ENCODE assay signal across 9 mouse cellular contexts in the genomic region with DNA sequence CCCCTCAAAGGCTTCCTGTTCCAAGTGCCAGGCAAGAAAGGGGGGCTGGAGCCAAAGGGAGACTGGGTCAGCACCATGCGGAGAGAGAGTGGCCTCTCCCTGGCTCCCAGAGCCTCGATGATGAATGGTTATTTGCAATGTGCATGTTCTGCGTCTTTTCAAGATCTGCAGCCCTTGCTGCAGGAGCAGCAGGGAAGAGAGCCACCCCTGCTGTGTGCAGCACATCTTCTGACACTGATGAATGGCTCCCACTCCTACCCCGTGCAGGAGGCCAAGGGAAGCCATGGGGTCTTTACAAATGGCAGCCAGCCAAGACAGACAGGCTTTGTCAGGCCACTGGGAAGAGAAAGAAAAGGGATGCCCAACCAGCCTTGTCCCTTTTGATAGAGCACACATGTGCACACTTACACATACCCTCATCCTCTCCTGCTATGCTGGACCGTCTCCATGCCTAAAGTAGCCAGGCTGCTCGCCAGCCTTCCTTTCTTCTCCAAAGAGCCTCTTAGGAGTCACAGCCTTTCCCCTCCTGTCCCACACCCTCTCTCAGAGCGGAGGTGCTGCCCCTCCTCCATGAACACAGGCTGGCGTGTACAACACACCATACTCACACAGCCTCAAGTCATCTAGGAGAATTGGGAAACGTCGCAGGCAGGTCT.
DNase-seq lines count a peak whose midpoint lies in the region; ATAC-seq and TF ChIP-seq lines count a peak whose summit lies in the region.
"Had no signal": no experiment of that assay in that cellular context is flagged by ENCODE, and none has a peak within 500 bp of the region (broad histone marks: within the 10 kb centered on the region; RNA-seq: fewer than 3 reads in every experiment).

No protein-coding gene starts in this region.

- peak overlapping the region; percentile 91 for H3K27ac ChIP-seq in layer of hippocampus, adult 2 months
- peak overlapping the region; percentile 93 for H3K27ac ChIP-seq in embryonic facial prominence, embryonic 10.5 days (replicated peaks)
- peak overlapping the region; percentile 50; the same call in 1 of the 2 replicates for H3K27ac ChIP-seq in heart, postnatal 0 days (ENCODE audit: low read depth)

- H3K4me3 ChIP-seq in layer of hippocampus, adult 2 months = no peak overlapping the region
- peak overlapping the region; percentile 45 for H3K4me3 ChIP-seq in embryonic facial prominence, embryonic 10.5 days
- H3K4me3 ChIP-seq in heart, postnatal 0 days (ENCODE audit: low read depth, low read length) = no peak overlapping the region

- no peaks in the 10 kb centered on the region for H3K27me3 ChIP-seq in embryonic facial prominence, embryonic 10.5 days (replicated peaks; ENCODE audit: low read depth, poor library complexity, severe bottlenecking)
- H3K27me3 ChIP-seq in heart, postnatal 0 days (ENCODE audit: control insufficient read depth, insufficient read depth, low read length) = no peaks in the 10 kb centered on the region
- H3K27me3 ChIP-seq: Patski had no signal

- TF ChIP-seq EP300 in heart, postnatal 0 days (IDR thresholded peaks at IDR 0.05; ENCODE audit: low read depth) = no peak

- WGBS in embryonic facial prominence, embryonic 10.5 days = 52% methylated on average over 10 of the region's 10 CpGs
- WGBS in heart, postnatal 0 days = 52% methylated on average over 10 of the region's 10 CpGs

- DNase-seq in layer of hippocampus, adult 2 months (ENCODE audit: low spot score in 2 of 2) = no peak
- DNase-seq in layer of hippocampus, adult 9-10 months (ENCODE audit: low spot score) = no peak
- DNase-seq in embryonic facial prominence, embryonic 10.5 days (ENCODE audit: low spot score) = peak; percentile 44
- no peak for DNase-seq in heart, postnatal 0 days (ENCODE audit: low spot score)
- DNase-seq in mesoderm, embryonic 11.5 days (ENCODE audit: low read depth, low spot score) = peak; percentile 85
- DNase-seq in thymus, adult 18-20 months = no peak
- no peak for DNase-seq in layer of hippocampus, adult 9-11 months
- DNase-seq in ovary, postnatal 36 days (ENCODE audit: low spot score) = no peak

- H3K4me2 ChIP-seq in heart, postnatal 0 days (ENCODE audit: low read depth, low read length) = no peak overlapping the region

- H3K36me3 ChIP-seq in embryonic facial prominence, embryonic 10.5 days (replicated peaks) = no peaks in the 10 kb centered on the region
- no peaks in the 10 kb centered on the region for H3K36me3 ChIP-seq in heart, postnatal 0 days (replicated peaks; ENCODE audit: control insufficient read depth, insufficient read depth, low read length)

- H3K9me3 ChIP-seq in embryonic facial prominence, embryonic 10.5 days = no peaks in the 10 kb centered on the region
- no peaks in the 10 kb centered on the region for H3K9me3 ChIP-seq in heart, postnatal 0 days (replicated peaks; ENCODE audit: control insufficient read depth, low read length)

- TF ChIP-seq CTCF in layer of hippocampus, adult 2 months (conservative IDR thresholded peaks at IDR 0.05) = no peak
- no peak for TF ChIP-seq CTCF in heart, postnatal 0 days (IDR thresholded peaks at IDR 0.05; ENCODE audit: low read depth)

- H3K9ac ChIP-seq in heart, postnatal 0 days (replicated peaks; ENCODE audit: low read depth, low read length) = no peak overlapping the region

- peaks cover 69% of the 10 kb centered on the region for H3K4me1 ChIP-seq in embryonic facial prominence, embryonic 10.5 days
- H3K4me1 ChIP-seq in heart, postnatal 0 days (ENCODE audit: control insufficient read depth, insufficient read depth) = peaks cover 27% of the 10 kb centered on the region

- no peak for ATAC-seq in heart, postnatal 0 days (ENCODE audit: insufficient read depth, low read depth)
- ATAC-seq: Patski had no signal

Comparison
In these comparisons a context has a peak if more than half of its experiments do, and no peak if none do; other contexts are left out.
1. DNase-seq: peak in embryonic facial prominence, embryonic 10.5 days (single experiment) and mesoderm, embryonic 11.5 days (single experiment); none in layer of hippocampus, adult 2 months (0 of 2), layer of hippocampus, adult 9-10 months (single experiment), heart, postnatal 0 days (single experiment), thymus, adult 18-20 months (0 of 2), layer of hippocampus, adult 9-11 months (single experiment) and ovary, postnatal 36 days (single experiment).
2. Peak in every context shown above with its lines, with median percentiles within 50 percentile points of each other: H3K27ac ChIP-seq.